In the genomic region with DNA sequence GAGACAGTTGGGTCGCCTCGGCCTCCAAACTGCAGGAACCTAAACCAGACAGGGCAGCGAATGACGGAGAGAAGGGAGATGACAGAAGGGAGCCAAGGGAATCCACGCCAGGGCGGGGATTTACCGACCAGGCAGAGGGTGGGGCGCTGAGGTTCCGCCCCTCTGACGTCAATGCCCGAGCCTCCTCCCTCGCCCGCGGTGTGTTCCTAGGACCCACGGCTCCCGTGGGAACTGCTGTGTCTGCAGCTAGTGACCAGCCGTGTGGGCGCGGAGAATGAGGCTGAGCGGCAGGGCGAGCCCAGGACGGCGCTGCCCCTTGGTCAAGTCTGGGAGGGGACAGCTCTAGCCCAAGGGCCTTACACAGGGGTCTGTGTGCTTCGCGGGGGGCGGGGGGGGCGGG, we compare ENCODE assay signal across 8 mouse cellular contexts. TPM values are rescaled to one million over a fixed set of nuclear protein-coding genes. Genes with fewer than 3 reads are reported as not detected.
DNase-seq lines count a peak whose midpoint lies in the region; ATAC-seq and TF ChIP-seq lines count a peak whose summit lies in the region.

No protein-coding gene starts in this region.

- WGBS in bone marrow, adult 2 months = under 1% methylated on average over 27 of the region's 27 CpGs
- WGBS in embryonic facial prominence, embryonic 14.5 days = under 1% methylated on average over 22 of the region's 27 CpGs
- 1% methylated on average over 27 of the region's 27 CpGs for WGBS in heart, embryonic 11.5 days (ENCODE audit: insufficient replicate concordance)
- under 1% methylated on average over 25 of the region's 27 CpGs for WGBS in kidney, embryonic 15.5 days
- WGBS in liver, embryonic 11.5 days = under 1% methylated on average over 27 of the region's 27 CpGs
- WGBS in stomach, embryonic 15.5 days = under 1% methylated on average over 27 of the region's 27 CpGs

- no peak for TF ChIP-seq CTCF in bone marrow, adult 2 months (IDR thresholded peaks at IDR 0.05; ENCODE audit: control insufficient read depth, insufficient read depth, low read length)

- TF ChIP-seq POLR2A in bone marrow, adult 2 months (IDR thresholded peaks at IDR 0.05; ENCODE audit: borderline replicate concordance, control insufficient read depth, low read depth, low read length) = no peak
- TF ChIP-seq POLR2A in myocyte (IDR thresholded peaks at IDR 0.05; ENCODE audit: insufficient read length, low read depth) = no peak

- no peak overlapping the region for H3K27ac ChIP-seq in bone marrow, adult 2 months (ENCODE audit: control insufficient read depth, insufficient read depth, low read depth, low read length, poor library complexity)
- no peak overlapping the region for H3K27ac ChIP-seq in embryonic facial prominence, embryonic 14.5 days (replicated peaks; ENCODE audit: low read depth, low read length)
- no peak overlapping the region for H3K27ac ChIP-seq in heart, embryonic 11.5 days (ENCODE audit: low read depth, low read length)
- no peak overlapping the region for H3K27ac ChIP-seq in kidney, embryonic 15.5 days
- H3K27ac ChIP-seq in liver, embryonic 11.5 days (ENCODE audit: low read depth, low read length) = no peak overlapping the region
- H3K27ac ChIP-seq in stomach, embryonic 15.5 days = no peak overlapping the region

- DNase-seq in 3134 (ENCODE audit: extremely low read depth, insufficient read length, low spot score) = peak; percentile 67
- peak; percentile 88 for DNase-seq in embryonic facial prominence, embryonic 14.5 days (ENCODE audit: low spot score)
- peak; percentile 62 for DNase-seq in liver, embryonic 11.5 days (ENCODE audit: low spot score)

- H3K79me2 ChIP-seq in myocyte (ENCODE audit: control insufficient read depth, insufficient read depth) = no peaks in the 10 kb centered on the region

- no peaks in the 10 kb centered on the region for H3K36me3 ChIP-seq in embryonic facial prominence, embryonic 14.5 days (ENCODE audit: control insufficient read depth, insufficient read depth, low read length)
- no peaks in the 10 kb centered on the region for H3K36me3 ChIP-seq in heart, embryonic 11.5 days (ENCODE audit: control insufficient read depth, insufficient read depth, low read length)
- no peaks in the 10 kb centered on the region for H3K36me3 ChIP-seq in kidney, embryonic 15.5 days
- H3K36me3 ChIP-seq in liver, embryonic 11.5 days (ENCODE audit: control insufficient read depth, insufficient read depth, low read length) = no peaks in the 10 kb centered on the region
- H3K36me3 ChIP-seq in myocyte (ENCODE audit: control insufficient read depth, insufficient read depth) = no peaks in the 10 kb centered on the region
- H3K36me3 ChIP-seq in stomach, embryonic 15.5 days = no peaks in the 10 kb centered on the region

- H3K27me3 ChIP-seq in embryonic facial prominence, embryonic 14.5 days (replicated peaks; ENCODE audit: control insufficient read depth, insufficient read depth, low read length) = 0 out of 2 replicates have a peak, but pooled peaks cover 3% of the 10 kb centered on the region
- peaks cover 3% of the 10 kb centered on the region; the same call in 1 of the 2 replicates for H3K27me3 ChIP-seq in heart, embryonic 11.5 days (ENCODE audit: control insufficient read depth, insufficient read depth, low read length)
- H3K27me3 ChIP-seq in kidney, embryonic 15.5 days = peaks cover 10% of the 10 kb centered on the region
- H3K27me3 ChIP-seq in liver, embryonic 11.5 days (replicated peaks; ENCODE audit: control insufficient read depth, insufficient read depth, low read length) = peaks cover 14% of the 10 kb centered on the region
- no peaks in the 10 kb centered on the region for H3K27me3 ChIP-seq in myocyte (ENCODE audit: control insufficient read depth, insufficient read depth, insufficient read length)
- no peaks in the 10 kb centered on the region; the same call in 1 of the 2 replicates for H3K27me3 ChIP-seq in stomach, embryonic 15.5 days (replicated peaks)

- H3K4me2 ChIP-seq in embryonic facial prominence, embryonic 14.5 days (ENCODE audit: low read depth, low read length) = peak overlapping the region; percentile 91
- peak overlapping the region; percentile 93 for H3K4me2 ChIP-seq in heart, embryonic 11.5 days
- peak overlapping the region; percentile 91 for H3K4me2 ChIP-seq in kidney, embryonic 15.5 days
- H3K4me2 ChIP-seq in liver, embryonic 11.5 days = peak overlapping the region; percentile 69
- H3K4me2 ChIP-seq in myocyte (ENCODE audit: low read depth) = peak overlapping the region; percentile 42
- peak overlapping the region; percentile 89 for H3K4me2 ChIP-seq in stomach, embryonic 15.5 days

- peaks cover 3% of the 10 kb centered on the region; the same call in 1 of the 2 replicates for H3K4me1 ChIP-seq in bone marrow, adult 2 months (ENCODE audit: control insufficient read depth, insufficient read depth, low read length)
- peaks cover 9% of the 10 kb centered on the region for H3K4me1 ChIP-seq in embryonic facial prominence, embryonic 14.5 days (ENCODE audit: control insufficient read depth, insufficient read depth, low read length)
- peaks cover 13% of the 10 kb centered on the region for H3K4me1 ChIP-seq in heart, embryonic 11.5 days (ENCODE audit: control insufficient read depth, insufficient read depth, low read length)
- H3K4me1 ChIP-seq in kidney, embryonic 15.5 days = peaks cover 22% of the 10 kb centered on the region
- H3K4me1 ChIP-seq in liver, embryonic 11.5 days (replicated peaks; ENCODE audit: control insufficient read depth, insufficient read depth, low read length) = peaks cover 7% of the 10 kb centered on the region
- H3K4me1 ChIP-seq in stomach, embryonic 15.5 days = peaks cover 16% of the 10 kb centered on the region

- peak overlapping the region; percentile 26 for H3K4me3 ChIP-seq in bone marrow, adult 2 months (replicated peaks; ENCODE audit: control insufficient read depth, low read depth, low read length)
- peak overlapping the region; percentile 51 for H3K4me3 ChIP-seq in embryonic facial prominence, embryonic 14.5 days (ENCODE audit: low read depth, low read length)
- peak overlapping the region; percentile 54 for H3K4me3 ChIP-seq in heart, embryonic 11.5 days (ENCODE audit: low read depth, low read length)
- H3K4me3 ChIP-seq in kidney, embryonic 15.5 days (replicated peaks) = peak overlapping the region; percentile 54
- peak overlapping the region; percentile 45 for H3K4me3 ChIP-seq in liver, embryonic 11.5 days (ENCODE audit: low read depth, low read length)
- H3K4me3 ChIP-seq in myocyte = no peak overlapping the region
- H3K4me3 ChIP-seq in stomach, embryonic 15.5 days (replicated peaks) = peak overlapping the region; percentile 52

- ATAC-seq in embryonic facial prominence, embryonic 14.5 days (ENCODE audit: low read depth) = peak; percentile 87
- ATAC-seq in heart, embryonic 11.5 days (replicated peaks; ENCODE audit: insufficient number of reproducible peaks, low FRiP score, low TSS enrichment) = no peak
- peak; percentile 64; the same call in 1 of the 2 replicates for ATAC-seq in kidney, embryonic 15.5 days (replicated peaks; ENCODE audit: low FRiP score)
- ATAC-seq in liver, embryonic 11.5 days (replicated peaks; ENCODE audit: low FRiP score) = no peak; the same call in 1 of the 2 replicates
- peak; percentile 67 for ATAC-seq in stomach, embryonic 15.5 days (ENCODE audit: insufficient read depth, low FRiP score, low read depth)

- peak overlapping the region; percentile 56 for H3K9ac ChIP-seq in embryonic facial prominence, embryonic 14.5 days (ENCODE audit: low read depth, low read length)
- H3K9ac ChIP-seq in heart, embryonic 11.5 days (ENCODE audit: low read depth, low read length) = peak overlapping the region; percentile 68
- H3K9ac ChIP-seq in kidney, embryonic 15.5 days = peak overlapping the region; percentile 49
- no peak overlapping the region; the same call in 1 of the 2 replicates for H3K9ac ChIP-seq in liver, embryonic 11.5 days (ENCODE audit: low read depth, low read length)
- peak overlapping the region; percentile 17; the same call in 1 of the 2 replicates for H3K9ac ChIP-seq in stomach, embryonic 15.5 days

- H3K9me3 ChIP-seq in embryonic facial prominence, embryonic 14.5 days (ENCODE audit: control insufficient read depth, low read length) = peaks cover 8% of the 10 kb centered on the region; the same call in 1 of the 2 replicates
- H3K9me3 ChIP-seq in heart, embryonic 11.5 days (replicated peaks; ENCODE audit: control insufficient read depth, low read length) = no peaks in the 10 kb centered on the region
- H3K9me3 ChIP-seq in kidney, embryonic 15.5 days (replicated peaks) = no peaks in the 10 kb centered on the region
- peaks cover 4% of the 10 kb centered on the region; the same call in 1 of the 2 replicates for H3K9me3 ChIP-seq in liver, embryonic 11.5 days (ENCODE audit: control insufficient read depth, low read length)
- no peaks in the 10 kb centered on the region for H3K9me3 ChIP-seq in stomach, embryonic 15.5 days

- no peak overlapping the region for H3ac ChIP-seq in myocyte (ENCODE audit: control insufficient read depth, insufficient read length)

RNA-seq across cellular contexts. Expression of a gene that starts 11.9 kb away (rescaled TPM):
- polyA plus RNA-seq in bone marrow, adult 2 months (2011; ENCODE audit: insufficient read depth, insufficient read length, low replicate concordance, missing spikeins) = not detected in 2 replicates
- 1.4 and 2.8 TPM in 2 replicates for polyA plus RNA-seq in embryonic facial prominence, embryonic 14.5 days (2014; fragmentation: Nextera tagmentation; extraction: Ambion mirVana)
- polyA plus RNA-seq in heart, embryonic 11.5 days (2014; fragmentation: Nextera tagmentation; extraction: Ambion mirVana) = 0.47 and 0.83 TPM in 2 replicates
- 1.2 and 1.3 TPM in 2 replicates for polyA plus RNA-seq in kidney, embryonic 15.5 days (2015; fragmentation: Nextera tagmentation; extraction: Ambion mirVana)
- 0.38 TPM in 1 of 2 replicates, not detected in the other for polyA plus RNA-seq in liver, embryonic 11.5 days (2014; fragmentation: Nextera tagmentation; extraction: Ambion mirVana)
- polyA plus RNA-seq in myocyte (2012; fragmentation: generic; extraction: Trizol) = 3.3 TPM
- 2.4 and 4.1 TPM in 2 replicates for polyA plus RNA-seq in stomach, embryonic 15.5 days (2015; fragmentation: Nextera tagmentation; extraction: Ambion mirVana)

RNA-seq across cellular contexts. Expression of a gene that starts 30.3 kb away (rescaled TPM):
- 3.9 TPM in 1 of 2 replicates, not detected in the other for polyA plus RNA-seq in bone marrow, adult 2 months (2011; ENCODE audit: insufficient read depth, insufficient read length, low replicate concordance, missing spikeins)
- 9.0 TPM in 2 replicates for polyA plus RNA-seq in embryonic facial prominence, embryonic 14.5 days (2014; fragmentation: Nextera tagmentation; extraction: Ambion mirVana)
- 0.94 and 1.4 TPM in 2 replicates for polyA plus RNA-seq in heart, embryonic 11.5 days (2014; fragmentation: Nextera tagmentation; extraction: Ambion mirVana)
- 0.64 and 1.0 TPM in 2 replicates for polyA plus RNA-seq in kidney, embryonic 15.5 days (2015; fragmentation: Nextera tagmentation; extraction: Ambion mirVana)
- 0.21 TPM in 1 of 2 replicates, not detected in the other for polyA plus RNA-seq in liver, embryonic 11.5 days (2014; fragmentation: Nextera tagmentation; extraction: Ambion mirVana)
- 0.37 TPM for polyA plus RNA-seq in myocyte (2012; fragmentation: generic; extraction: Trizol)
- 2.8 and 3.1 TPM in 2 replicates for polyA plus RNA-seq in stomach, embryonic 15.5 days (2015; fragmentation: Nextera tagmentation; extraction: Ambion mirVana)

RNA-seq across cellular contexts. Expression of a gene that starts 50.7 kb away (rescaled TPM):
- 1.2 TPM in 1 of 2 replicates, not detected in the other for polyA plus RNA-seq in bone marrow, adult 2 months (2011; ENCODE audit: insufficient read depth, insufficient read length, low replicate concordance, missing spikeins)
- 11.6 and 12.6 TPM in 2 replicates for polyA plus RNA-seq in embryonic facial prominence, embryonic 14.5 days (2014; fragmentation: Nextera tagmentation; extraction: Ambion mirVana)
- polyA plus RNA-seq in heart, embryonic 11.5 days (2014; fragmentation: Nextera tagmentation; extraction: Ambion mirVana) = 0.77 and 0.80 TPM in 2 replicates
- 22.0 and 22.4 TPM in 2 replicates for polyA plus RNA-seq in kidney, embryonic 15.5 days (2015; fragmentation: Nextera tagmentation; extraction: Ambion mirVana)
- polyA plus RNA-seq in liver, embryonic 11.5 days (2014; fragmentation: Nextera tagmentation; extraction: Ambion mirVana) = 0.89 and 1.7 TPM in 2 replicates
- 0.01 TPM for polyA plus RNA-seq in myocyte (2012; fragmentation: generic; extraction: Trizol)
- polyA plus RNA-seq in stomach, embryonic 15.5 days (2015; fragmentation: Nextera tagmentation; extraction: Ambion mirVana) = 31.5 and 38.6 TPM in 2 replicates

Comparison
In these comparisons a context has a peak if more than half of its experiments do, and no peak if none do; other contexts are left out.
1. ATAC-seq: peak in embryonic facial prominence, embryonic 14.5 days (single experiment), kidney, embryonic 15.5 days (single experiment) and stomach, embryonic 15.5 days (single experiment); none in heart, embryonic 11.5 days (single experiment) and liver, embryonic 11.5 days (single experiment).
2. H3K4me2 ChIP-seq: peak in every context shown above with its lines; median percentile 93 in heart, embryonic 11.5 days; 91 in embryonic facial prominence, embryonic 14.5 days; 91 in kidney, embryonic 15.5 days; 89 in stomach, embryonic 15.5 days; 69 in liver, embryonic 11.5 days; 42 in myocyte.
3. Peak in every context shown above with its lines, with median percentiles within 50 percentile points of each other: DNase-seq.